ENCODE assay signal across 14 mouse cellular contexts in the genomic region with DNA sequence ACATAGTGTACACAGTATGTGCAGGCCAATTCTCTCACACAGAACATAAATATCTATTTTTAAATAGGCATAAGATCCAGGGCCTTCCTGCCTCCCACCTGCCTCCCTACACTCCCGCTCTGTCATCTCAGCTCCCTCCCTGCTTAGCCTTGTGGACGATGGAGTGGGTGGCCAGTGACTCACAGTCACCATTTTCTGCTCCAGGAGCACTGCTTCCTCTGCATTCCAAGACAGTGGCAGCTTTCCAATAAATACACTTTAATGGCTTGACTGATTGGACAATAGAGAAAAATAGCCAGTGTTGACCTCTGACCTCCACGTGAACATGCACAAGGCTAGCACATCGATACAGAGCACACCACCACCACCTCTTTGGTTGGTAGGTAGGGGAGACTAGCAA. TPM values are rescaled to one million over a fixed set of nuclear protein-coding genes. Genes with fewer than 3 reads are reported as not detected.
DNase-seq lines count a peak whose midpoint lies in the region; ATAC-seq and TF ChIP-seq lines count a peak whose summit lies in the region.
"Had no signal": no experiment of that assay in that cellular context is flagged by ENCODE, and none has a peak within 500 bp of the region (broad histone marks: within the 10 kb centered on the region; RNA-seq: fewer than 3 reads in every experiment).

No protein-coding gene starts in this region.

- DNase-seq in frontal cortex, postnatal 36 days (ENCODE audit: low spot score in 2 of 2): peak; percentile 66
- DNase-seq in frontal cortex, postnatal 25 days (ENCODE audit: low spot score in 2 of 2): no peak
- peak; percentile 42 for DNase-seq in layer of hippocampus, adult 9-11 months
- no peak for DNase-seq in layer of hippocampus, adult 2 months (ENCODE audit: low spot score in 2 of 2)
- peak; percentile 40 for DNase-seq in MN1 (ENCODE audit: low spot score)
- peak; percentile 49 for DNase-seq in lung, postnatal 0 days (ENCODE audit: low spot score)
- DNase-seq in urinary bladder, postnatal 10 days (ENCODE audit: low spot score): no peak
- no peak for DNase-seq in ovary, adult 18-20 months (ENCODE audit: low spot score)
- DNase-seq: adrenal gland, adult 8-10 months; layer of hippocampus, postnatal 36 days; thymus, postnatal 36 days had no signal

- 0 out of 2 replicates have a peak, but pooled peaks have one; percentile 23 for TF ChIP-seq EP300 in lung, postnatal 0 days (IDR thresholded peaks at IDR 0.05)

- ATAC-seq in lung, postnatal 0 days: peak; percentile 61

- no peak for TF ChIP-seq CTCF in layer of hippocampus, adult 2 months (conservative IDR thresholded peaks at IDR 0.05)
- TF ChIP-seq CTCF in lung, postnatal 0 days (IDR thresholded peaks at IDR 0.05): no peak

- H3K9me3 ChIP-seq in lung, postnatal 0 days (ENCODE audit: low read length): no peaks in the 10 kb centered on the region
- H3K9me3 ChIP-seq: liver, embryonic 15.5 days had no signal

- no peaks in the 10 kb centered on the region for H3K27me3 ChIP-seq in lung, postnatal 0 days (replicated peaks; ENCODE audit: insufficient read depth, low read length)
- H3K27me3 ChIP-seq: liver, embryonic 15.5 days had no signal

- H3K36me3 ChIP-seq in lung, postnatal 0 days (ENCODE audit: insufficient read depth, low read length): no peaks in the 10 kb centered on the region
- H3K36me3 ChIP-seq: liver, embryonic 15.5 days had no signal

- no peak overlapping the region for H3K27ac ChIP-seq in layer of hippocampus, adult 2 months
- H3K27ac ChIP-seq in lung, postnatal 0 days (ENCODE audit: low read length): no peak overlapping the region
- H3K27ac ChIP-seq: liver, embryonic 15.5 days had no signal

- H3K9ac ChIP-seq in lung, postnatal 0 days (replicated peaks; ENCODE audit: low read depth): no peak overlapping the region
- H3K9ac ChIP-seq: liver, embryonic 15.5 days had no signal

- no peak overlapping the region for H3K4me3 ChIP-seq in layer of hippocampus, adult 2 months
- H3K4me3 ChIP-seq in lung, postnatal 0 days (ENCODE audit: low read depth, low read length): no peak overlapping the region
- H3K4me3 ChIP-seq: erythroblast, embryonic 14.5 days; liver, embryonic 15.5 days had no signal

- no peaks in the 10 kb centered on the region for H3K4me1 ChIP-seq in lung, postnatal 0 days (ENCODE audit: insufficient read depth, low read depth, low read length)
- H3K4me1 ChIP-seq: liver, embryonic 15.5 days had no signal

- H3K4me2 ChIP-seq in lung, postnatal 0 days (replicated peaks; ENCODE audit: low read depth, low read length): no peak overlapping the region
- H3K4me2 ChIP-seq: liver, embryonic 15.5 days; midbrain, embryonic 11.5 days had no signal

- 28% methylated on average over 4 of the region's 4 CpGs for WGBS in lung, postnatal 0 days

RNA-seq across cellular contexts. Expression of a gene that starts 42.5 kb away (rescaled TPM):
- 10 to 100 TPM; 34.9 to 40.3 TPM for total RNA-seq in layer of hippocampus, adult 2 months (2021)
- polyA plus RNA-seq in lung, postnatal 0 days (2015; fragmentation: Nextera tagmentation; extraction: Ambion mirVana): 12.7 and 13.4 TPM in 2 replicates

Comparison
In these comparisons a context has a peak if more than half of its experiments do, and no peak if none do; other contexts are left out.
1. DNase-seq: peak in frontal cortex, postnatal 36 days (2 of 2), layer of hippocampus, adult 9-11 months (single experiment), MN1 (single experiment) and lung, postnatal 0 days (single experiment); none in frontal cortex, postnatal 25 days (0 of 2), layer of hippocampus, adult 2 months (0 of 2), urinary bladder, postnatal 10 days (single experiment) and ovary, adult 18-20 months (single experiment).